Mouse (Mus musculus): ENCODE results near the gene Serpina1e.

The Serpina1e gene

GRCm38 (mm10) chr12:103958798-103959197 lies at the start of gene Serpina1e:
TSS of gene Serpina1e (minus strand) at chr12:103958975.
- no peak for DNase-seq (ENCODE audit: low read depth)

GRCm38 (mm10) chr12:104004689-104005088 lies 45.9 kb upstream of the Serpina1e start:
- DNase-seq (ENCODE audit: low read depth), result no peak

- DNase-seq (ENCODE audit: low read depth), result no peak
Measured at GRCm38 (mm10) chr12:104003238-104003612, 44.5 kb upstream of the Serpina1e start.

- no peak for DNase-seq (ENCODE audit: low read depth)
Measured at GRCm38 (mm10) chr12:104002569-104003237, 43.9 kb upstream of the Serpina1e start.

GRCm38 (mm10) chr12:104000594-104000993 lies 41.8 kb upstream of the Serpina1e start:
- peak; percentile 45 for DNase-seq (ENCODE audit: low read depth)

GRCm38 (mm10) chr12:103999611-104000010 lies 40.8 kb upstream of the Serpina1e start:
- no peak for DNase-seq (ENCODE audit: low read depth)

GRCm38 (mm10) chr12:103996513-103996912 lies 37.7 kb upstream of the Serpina1e start:
- DNase-seq (ENCODE audit: low read depth), result no peak

GRCm38 (mm10) chr12:103995292-103996072 lies 36.7 kb upstream of the Serpina1e start:
- DNase-seq (ENCODE audit: low read depth), result peak; percentile 50

- DNase-seq (ENCODE audit: low read depth), result peak; percentile 77
Measured at GRCm38 (mm10) chr12:103992945-103993344, 34.2 kb upstream of the Serpina1e start.

- no peak for DNase-seq (ENCODE audit: low read depth)
Measured at GRCm38 (mm10) chr12:103989857-103990256, 31.1 kb upstream of the Serpina1e start, which contains the start of gene Serpina11. TSS of gene Serpina11 (minus strand) at chr12:103989957.

- DNase-seq (ENCODE audit: low read depth), result no peak
Measured at GRCm38 (mm10) chr12:103989514-103989767, 30.7 kb upstream of the Serpina1e start.

- peak; percentile 53 for DNase-seq (ENCODE audit: low read depth)
Measured at GRCm38 (mm10) chr12:103988754-103989513, 30.2 kb upstream of the Serpina1e start.

GRCm38 (mm10) chr12:103985868-103986267 lies 27.1 kb upstream of the Serpina1e start:
- no peak for DNase-seq (ENCODE audit: low read depth)

- DNase-seq (ENCODE audit: low read depth), result peak; percentile 36
Measured at GRCm38 (mm10) chr12:103984935-103985334, 26.2 kb upstream of the Serpina1e start.

- DNase-seq (ENCODE audit: low read depth), result no peak
Measured at GRCm38 (mm10) chr12:103981646-103982360, 23.0 kb upstream of the Serpina1e start.

- no peak for DNase-seq (ENCODE audit: low read depth)
Measured at GRCm38 (mm10) chr12:103978294-103978693, 19.5 kb upstream of the Serpina1e start.

GRCm38 (mm10) chr12:103977846-103978245 lies 19.1 kb upstream of the Serpina1e start:
- DNase-seq (ENCODE audit: low read depth), result no peak

GRCm38 (mm10) chr12:103977060-103977459 lies 18.3 kb upstream of the Serpina1e start:
- no peak for DNase-seq (ENCODE audit: low read depth)

GRCm38 (mm10) chr12:103971080-103971479 lies 12.3 kb upstream of the Serpina1e start:
- no peak for DNase-seq (ENCODE audit: low read depth)

GRCm38 (mm10) chr12:103969577-103970116 lies 10.9 kb upstream of the Serpina1e start:
- no peak for DNase-seq (ENCODE audit: low read depth)

GRCm38 (mm10) chr12:103966761-103967160 lies 8.0 kb upstream of the Serpina1e start:
- DNase-seq (ENCODE audit: low read depth), result no peak

- DNase-seq (ENCODE audit: low read depth), result no peak
Measured at GRCm38 (mm10) chr12:103963288-103963687, 4.5 kb upstream of the Serpina1e start.

Measured in 416B (cell line).